Mouse (Mus musculus) heart, postnatal 0 days (tissue): ENCODE measurements around the gene Hmcn2.

Experiments
- CTCF ChIP-seq: IDR thresholded peaks from 2 replicates; pipeline ENCODE4 v1.5.1; 2016; ENCODE audit warnings: antibody characterized with exemption, control low read depth, low read depth
- EP300 ChIP-seq: IDR thresholded peaks from 2 replicates; pipeline ENCODE4 v1.6.1; 2016; ENCODE audit warnings: antibody characterized with exemption, low read depth

DNA sequence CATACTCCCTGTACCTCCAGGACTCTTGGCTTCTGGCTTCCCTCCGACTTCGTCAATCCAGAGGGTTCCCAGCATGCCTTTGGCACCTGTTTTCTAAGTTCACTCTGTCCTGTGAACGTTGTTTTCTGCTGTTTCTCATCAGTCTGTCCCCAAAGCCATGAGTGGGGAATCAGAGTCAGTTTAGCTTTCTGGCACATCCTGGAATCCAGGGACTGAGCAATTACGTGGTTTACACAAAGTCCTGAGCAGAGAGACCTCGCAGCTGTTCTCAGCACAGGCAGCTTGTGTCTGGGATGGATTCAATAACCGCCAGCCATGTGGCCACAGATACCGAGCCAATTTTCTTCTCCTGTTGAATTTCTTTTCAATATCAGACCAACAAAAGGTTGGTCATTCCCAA lies 53.0 kb downstream of the Hmcn2 start:
- TF ChIP-seq CTCF (no peak), EP300 (no peak)
